Mouse (Mus musculus) intestine, embryonic 16.5 days (tissue): ENCODE data around the gene Gm37240. TPM values are rescaled to one million over a fixed set of nuclear protein-coding genes. Genes with fewer than 3 reads are reported as not detected.
A peak's percentile ranks its signal among the peaks of the same experiment; 100 is the strongest.

ENCODE experiments used
- ATAC-seq: fragments of 200-750 bp; cut with Nextera tagmentation; 2 replicates; pipeline ENCODE4 v1.8.0; 2017; ENCODE audit warnings: moderate TSS enrichment, moderate library complexity
- H3K27ac ChIP-seq: fragments of 300-500 bp; sonication (generic); 2 replicates; pipeline ENCODE4 v1.5.1; 2014; ENCODE audit warnings: mild to moderate bottlenecking, low read length
- H3K27me3 ChIP-seq: fragments of 300-500 bp; sonication (generic); replicated peaks from 2 replicates; pipeline ENCODE4 v1.6.1; 2014; ENCODE audit warnings: low read length, control low read depth, mixed read lengths; ENCODE audit not compliant: control insufficient read depth, insufficient read depth
- H3K36me3 ChIP-seq: fragments of 300-500 bp; sonication (generic); 2 replicates; pipeline ENCODE4 v1.6.1; 2014; ENCODE audit warnings: low read length, control low read depth; ENCODE audit not compliant: control insufficient read depth, insufficient read depth
- H3K4me1 ChIP-seq: fragments of 300-500 bp; sonication (generic); 2 replicates; pipeline ENCODE4 v1.6.1; 2014; ENCODE audit warnings: low read length, control low read depth, mixed read lengths; ENCODE audit not compliant: control insufficient read depth, insufficient read depth
- H3K4me2 ChIP-seq: fragments of 300-500 bp; sonication (generic); 2 replicates; pipeline ENCODE4 v1.6.1; 2014; ENCODE audit warnings: low read depth, low read length, control low read depth
- H3K4me3 ChIP-seq: fragments of 300-500 bp; sonication (generic); 2 replicates; pipeline ENCODE4 v1.5.1; 2014; ENCODE audit warnings: mild to moderate bottlenecking, low read length
- H3K9ac ChIP-seq: fragments of 300-500 bp; sonication (generic); 2 replicates; pipeline ENCODE4 v1.6.1; 2014; ENCODE audit warnings: low read depth, low read length
- H3K9me3 ChIP-seq: fragments of 300-500 bp; sonication (generic); 2 replicates; pipeline ENCODE4 v1.6.1; 2016; ENCODE audit warnings: low read length, control low read depth; ENCODE audit not compliant: control insufficient read depth
- WGBS: fragments of 180-500 bp; shearing (Covaris S2); extraction: QIAGEN DNeasy Blood & Tissue Kit; methylation state at CpG from one replicate; pipeline ENCODE4 v1.1.7; 2014; 5-methylcytosine and 5-hydroxymethylcytosine counted together
- polyA plus RNA-seq: library from polyadenylated mRNA; unstranded; fragments of >200 nt; fragmentation: Nextera tagmentation; extraction: Ambion mirVana; gene quantifications from 2 replicates; pipeline ENCODE4 v1.2.1, GENCODE M21; 2015

The Gm37240 gene
- polyA plus RNA-seq, 1 experiment from 2014 or later: 6.8 TPM

GRCm38 (mm10) chr3:84678891-84679290 is 1208.4 kb downstream of the Gm37240 start:
- Histone ChIP-seq H3K36me3 (no peaks in the 10 kb centered on the region), H3K4me1 (no peaks in the 10 kb centered on the region), H3K9me3 (no peaks in the 10 kb centered on the region), H3K9ac (no peak overlapping the region), H3K4me3 (no peak overlapping the region), H3K4me2 (no peak overlapping the region), H3K27me3 (no peaks in the 10 kb centered on the region), H3K27ac (no peak overlapping the region)
- no peak for ATAC-seq
- 77% methylated on average over 5 of the region's 5 CpGs for WGBS

GRCm38 (mm10) chr3:84675710-84676109 is 1211.6 kb downstream of the Gm37240 start:
- ATAC-seq: no peak
- WGBS: 69% methylated on average over 5 of the region's 5 CpGs
- H3K9ac ChIP-seq: no peak overlapping the region
- H3K36me3 ChIP-seq: no peaks in the 10 kb centered on the region
- no peak overlapping the region for H3K4me2 ChIP-seq
- H3K4me3 ChIP-seq: no peak overlapping the region
- H3K4me1 ChIP-seq: no peaks in the 10 kb centered on the region
- no peaks in the 10 kb centered on the region for H3K9me3 ChIP-seq
- no peak overlapping the region for H3K27ac ChIP-seq
- H3K27me3 ChIP-seq: no peaks in the 10 kb centered on the region

- Histone ChIP-seq H3K9me3 (no peaks in the 10 kb centered on the region), H3K4me2 (no peak overlapping the region), H3K27me3 (no peaks in the 10 kb centered on the region), H3K4me1 (no peaks in the 10 kb centered on the region), H3K36me3 (no peaks in the 10 kb centered on the region), H3K27ac (no peak overlapping the region), H3K9ac (no peak overlapping the region), H3K4me3 (no peak overlapping the region)
- ATAC-seq: no peak
- WGBS: 93% methylated on average over 6 of the region's 6 CpGs
Observed at GRCm38 (mm10) chr3:84673552-84673951, 1213.8 kb downstream of the Gm37240 start.

- H3K36me3 ChIP-seq: no peaks in the 10 kb centered on the region
- no peaks in the 10 kb centered on the region for H3K4me1 ChIP-seq
- no peak overlapping the region for H3K4me2 ChIP-seq
- WGBS: 92% methylated on average over 12 of the region's 12 CpGs
- no peaks in the 10 kb centered on the region for H3K27me3 ChIP-seq
- no peak overlapping the region for H3K9ac ChIP-seq
- H3K9me3 ChIP-seq: no peaks in the 10 kb centered on the region
- H3K27ac ChIP-seq: no peak overlapping the region
- H3K4me3 ChIP-seq: no peak overlapping the region
- no peak for ATAC-seq
Observed at GRCm38 (mm10) chr3:84672136-84672535, 1215.2 kb downstream of the Gm37240 start.

- H3K36me3 ChIP-seq: no peaks in the 10 kb centered on the region
- H3K4me1 ChIP-seq: peaks cover 10% of the 10 kb centered on the region
- ATAC-seq: no peak
- H3K9me3 ChIP-seq: no peaks in the 10 kb centered on the region
- no peak overlapping the region for H3K9ac ChIP-seq
- no peak overlapping the region for H3K27ac ChIP-seq
- no peak overlapping the region for H3K4me2 ChIP-seq
- 88% methylated on average over 3 of the region's 3 CpGs for WGBS
- H3K4me3 ChIP-seq: no peak overlapping the region
- H3K27me3 ChIP-seq: 0 out of 2 replicates have a peak, but pooled peaks cover 3% of the 10 kb centered on the region
Observed at GRCm38 (mm10) chr3:84668957-84669356, 1218.4 kb downstream of the Gm37240 start.

GRCm38 (mm10) chr3:84665255-84666073 is 1221.9 kb downstream of the Gm37240 start:
- Histone ChIP-seq H3K4me2 (peak overlapping the region; percentile 58), H3K36me3 (no peaks in the 10 kb centered on the region), H3K9me3 (no peaks in the 10 kb centered on the region), H3K4me3 (peak overlapping the region; percentile 38), H3K27ac (no peak overlapping the region), H3K9ac (peak overlapping the region; percentile 50), H3K4me1 (peaks cover 10% of the 10 kb centered on the region), H3K27me3 (0 out of 2 replicates have a peak, but pooled peaks cover 3% of the 10 kb centered on the region)
- WGBS: 12% methylated on average over 21 of the region's 21 CpGs
- ATAC-seq: peak; percentile 67

GRCm38 (mm10) chr3:84664686-84665085 is 1222.6 kb downstream of the Gm37240 start:
- 77% methylated on average over 8 of the region's 8 CpGs for WGBS
- H3K4me1 ChIP-seq: peaks cover 10% of the 10 kb centered on the region
- H3K9ac ChIP-seq: no peak overlapping the region
- H3K4me3 ChIP-seq: no peak overlapping the region
- no peaks in the 10 kb centered on the region for H3K9me3 ChIP-seq
- no peak for ATAC-seq
- H3K36me3 ChIP-seq: no peaks in the 10 kb centered on the region
- H3K4me2 ChIP-seq: no peak overlapping the region
- no peak overlapping the region for H3K27ac ChIP-seq
- 0 out of 2 replicates have a peak, but pooled peaks cover 3% of the 10 kb centered on the region for H3K27me3 ChIP-seq

- Histone ChIP-seq H3K9ac (no peak overlapping the region), H3K27me3 (0 out of 2 replicates have a peak, but pooled peaks cover 3% of the 10 kb centered on the region), H3K36me3 (no peaks in the 10 kb centered on the region), H3K4me3 (no peak overlapping the region), H3K9me3 (peaks cover 1% of the 10 kb centered on the region), H3K27ac (no peak overlapping the region), H3K4me1 (peaks cover 10% of the 10 kb centered on the region), H3K4me2 (no peak overlapping the region)
- 84% methylated on average over 4 of the region's 4 CpGs for WGBS
- ATAC-seq: no peak
Observed at GRCm38 (mm10) chr3:84663858-84664257, 1223.5 kb downstream of the Gm37240 start.

- Histone ChIP-seq H3K9me3 (peaks cover 4% of the 10 kb centered on the region), H3K9ac (no peak overlapping the region), H3K27me3 (0 out of 2 replicates have a peak, but pooled peaks cover 3% of the 10 kb centered on the region), H3K36me3 (no peaks in the 10 kb centered on the region), H3K4me1 (peaks cover 10% of the 10 kb centered on the region), H3K4me2 (no peak overlapping the region), H3K4me3 (no peak overlapping the region), H3K27ac (no peak overlapping the region)
- WGBS: 72% methylated on average over 12 of the region's 12 CpGs
- no peak for ATAC-seq
Observed at GRCm38 (mm10) chr3:84663079-84663478, 1224.2 kb downstream of the Gm37240 start.
